Mouse (Mus musculus): Measurements from ENCODE around the gene Smo.
"Not testable (repeated sequence)": the region's sequence is repeated elsewhere in the genome, so short reads cannot be mapped to it uniquely, and the experiment has no call there.

Gene Smo

GRCm38 (mm10) chr6:29728035-29728434, 7.3 kb upstream of the Smo start:
- no peak for DNase-seq (ENCODE audit: low spot score)

DNA sequence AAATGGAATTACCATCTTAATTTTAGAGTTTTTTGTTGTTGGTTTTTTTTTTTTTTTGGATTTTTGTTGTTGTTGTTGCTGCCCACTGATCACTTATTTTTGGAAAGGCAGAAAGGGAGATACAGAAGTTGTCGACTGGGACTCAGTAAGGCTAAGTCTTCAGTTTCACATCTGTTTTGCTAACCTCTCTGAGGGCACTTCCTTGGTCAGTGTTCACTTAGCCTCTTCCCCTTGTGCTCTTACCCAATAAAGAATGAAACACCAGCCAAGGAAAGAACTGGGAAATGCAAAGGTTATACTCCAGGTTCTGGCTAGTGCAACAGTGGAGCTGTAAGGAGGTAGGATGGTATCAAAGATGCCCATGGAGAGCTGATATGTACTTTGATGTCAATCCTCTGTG, 5.8 kb upstream of the Smo start:
- DNase-seq (ENCODE audit: low spot score), result no peak

GRCm38 (mm10) chr6:29735689-29736451, 567 bp downstream of the Smo start:
- no peak for DNase-seq (ENCODE audit: low spot score)

- DNase-seq (ENCODE audit: low spot score), result no peak
Observed at GRCm38 (mm10) chr6:29736610-29737458, 1.5 kb downstream of the Smo start.

DNA sequence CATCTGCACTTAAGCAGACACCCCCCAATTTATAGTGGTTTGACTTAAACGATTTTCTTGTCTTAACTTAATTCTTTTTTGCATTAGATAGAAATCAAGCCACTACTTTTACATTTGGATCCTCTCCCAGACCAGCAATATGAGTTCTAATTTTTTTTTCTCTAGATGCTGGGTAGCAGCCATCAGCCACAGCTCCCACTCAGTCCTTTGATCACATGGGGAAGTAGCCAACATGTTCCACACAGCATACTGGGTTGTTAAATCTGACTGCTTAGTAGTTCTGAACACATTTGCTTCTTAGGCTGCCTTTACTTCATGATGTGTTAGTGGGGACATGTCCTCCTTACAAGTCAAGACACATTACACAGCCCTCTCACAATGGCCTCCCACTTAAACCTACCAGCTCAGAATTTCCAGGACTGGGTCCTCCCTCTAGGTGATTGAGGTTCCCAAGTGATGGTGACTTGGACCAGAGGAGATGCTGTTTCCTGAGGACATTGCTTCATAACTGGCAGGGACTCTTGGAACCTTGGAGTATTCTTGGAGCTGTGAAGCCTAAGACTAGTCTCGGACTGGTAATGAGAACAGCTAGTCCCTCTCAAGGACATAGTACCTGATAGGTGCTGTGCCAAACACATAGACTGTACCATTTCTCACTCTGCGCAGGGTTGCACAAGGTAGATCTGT, 16.3 kb downstream of the Smo start:
- peak; percentile 50 for DNase-seq (ENCODE audit: low spot score)

- DNase-seq (ENCODE audit: low spot score), result no peak
Observed at GRCm38 (mm10) chr6:29753336-29753735, 18.0 kb downstream of the Smo start.

DNA sequence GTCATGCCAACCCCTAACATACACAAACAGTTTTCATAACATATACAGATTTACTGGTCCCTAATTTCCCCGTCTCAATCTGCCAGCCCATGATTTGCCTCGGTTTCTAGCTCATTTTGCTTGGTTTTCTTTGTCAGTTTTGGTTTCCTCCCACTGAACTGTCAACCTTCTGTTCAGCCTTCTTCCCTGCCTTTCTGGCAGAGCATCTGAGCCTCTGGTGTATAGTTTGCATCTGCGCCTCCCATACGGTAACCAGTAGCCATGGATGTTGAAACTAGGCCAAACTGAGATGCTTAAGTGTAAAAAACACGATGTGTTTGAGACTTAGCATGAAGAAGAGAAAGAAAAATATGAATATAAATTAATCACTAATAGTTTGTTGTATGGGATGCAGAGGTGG, 20.7 kb downstream of the Smo start:
- DNase-seq (ENCODE audit: low spot score), result peak; percentile 64

DNA sequence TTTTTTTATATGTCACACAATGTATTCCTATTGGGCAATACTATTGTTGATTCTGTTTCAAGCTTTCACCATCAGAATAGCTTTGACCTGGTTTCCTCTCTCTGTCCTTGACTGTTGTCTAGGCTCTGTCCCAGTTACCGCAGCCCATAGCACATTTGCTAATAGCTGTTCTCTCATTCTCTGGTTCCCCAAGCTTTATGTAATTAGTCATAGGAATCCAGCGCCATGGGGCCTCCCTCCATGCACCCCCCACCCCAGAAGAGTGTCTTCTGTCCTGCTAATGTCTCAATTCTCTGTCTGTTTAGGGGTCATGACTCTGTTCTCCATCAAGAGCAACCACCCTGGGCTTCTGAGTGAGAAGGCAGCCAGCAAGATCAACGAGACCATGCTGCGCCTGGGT, 21.2 kb downstream of the Smo start:
- DNase-seq (ENCODE audit: low spot score), result no peak

GRCm38 (mm10) chr6:29758417-29758816, 23.1 kb downstream of the Smo start:
- peak; percentile 80 for DNase-seq (ENCODE audit: low spot score)

DNA sequence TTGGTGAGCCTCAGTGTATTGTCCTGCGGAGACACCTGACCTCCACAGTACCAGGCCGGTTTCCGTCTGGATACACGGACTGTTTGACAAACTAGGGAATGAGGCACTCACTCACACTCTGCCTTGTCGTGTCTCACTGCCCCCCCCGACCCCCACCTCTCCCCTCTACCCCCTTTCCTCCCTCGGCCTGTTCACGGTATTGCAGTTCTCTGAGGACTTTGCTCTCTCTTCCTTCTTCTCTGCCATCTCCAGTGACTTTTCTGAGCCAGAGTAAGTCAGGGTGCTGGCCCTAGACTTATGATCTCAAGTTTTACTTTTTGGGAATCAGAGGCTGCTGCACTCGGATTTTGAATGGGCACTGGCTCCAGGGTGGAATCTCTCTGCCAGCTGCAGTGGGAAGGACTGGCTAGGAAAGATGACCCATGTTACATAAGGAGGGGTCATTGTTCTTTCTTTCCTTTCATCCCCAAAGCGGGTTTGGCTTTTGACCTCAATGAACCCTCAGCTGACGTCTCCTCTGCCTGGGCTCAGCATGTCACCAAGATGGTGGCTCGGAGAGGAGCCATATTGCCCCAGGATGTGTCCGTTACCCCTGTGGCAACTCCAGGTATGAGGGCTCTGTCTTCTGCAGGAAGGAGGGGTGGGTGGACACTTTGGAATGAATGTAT, 23.8 kb downstream of the Smo start:
- DNase-seq (ENCODE audit: low spot score), result no peak

- DNase-seq (ENCODE audit: low spot score), result not testable (repeated sequence)
Observed at GRCm38 (mm10) chr6:29760397-29760796, 25.1 kb downstream of the Smo start.

DNA sequence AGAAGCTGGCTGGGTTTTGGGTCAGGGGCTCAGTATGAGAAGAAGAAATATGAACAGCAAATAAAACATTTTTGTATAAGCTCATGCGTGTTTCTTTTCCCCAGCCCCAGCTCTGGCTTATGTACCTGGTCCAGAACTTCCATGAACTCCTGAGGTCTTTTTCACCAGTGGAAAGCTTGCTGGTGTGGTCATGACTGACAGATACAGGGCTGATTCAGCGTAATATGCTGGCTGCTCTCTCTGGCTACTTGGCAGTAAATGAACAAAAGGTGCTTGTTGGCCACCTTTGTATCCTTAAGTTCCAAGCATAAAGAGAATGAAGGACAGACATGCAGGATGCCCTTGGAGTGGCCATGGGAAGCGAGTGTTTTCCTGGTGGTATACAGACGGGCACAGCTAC, 26.0 kb downstream of the Smo start:
- DNase-seq (ENCODE audit: low spot score), result no peak

- no peak for DNase-seq (ENCODE audit: low spot score)
Observed at GRCm38 (mm10) chr6:29762524-29762923, 27.2 kb downstream of the Smo start.

DNA sequence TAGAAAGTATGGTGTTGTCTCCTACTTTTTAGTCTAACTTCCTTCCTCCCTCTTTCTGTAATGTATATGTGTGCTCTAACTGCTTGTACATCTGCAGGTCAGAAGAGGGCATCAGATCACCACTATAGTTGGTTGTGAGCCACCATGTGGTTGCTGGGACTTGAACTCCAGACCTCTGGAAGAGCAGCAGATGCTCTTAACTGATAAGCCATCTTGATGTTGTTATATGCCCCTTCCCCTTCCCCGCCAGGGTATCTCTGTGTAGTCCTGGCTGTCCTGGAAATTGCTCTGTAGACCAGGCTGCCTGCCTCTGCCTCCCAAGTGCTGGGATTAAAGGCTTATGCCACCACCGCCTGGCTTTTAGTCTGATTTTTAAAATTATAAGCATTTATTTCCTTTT, 31.6 kb downstream of the Smo start:
- no peak for DNase-seq (ENCODE audit: low spot score)

DNA sequence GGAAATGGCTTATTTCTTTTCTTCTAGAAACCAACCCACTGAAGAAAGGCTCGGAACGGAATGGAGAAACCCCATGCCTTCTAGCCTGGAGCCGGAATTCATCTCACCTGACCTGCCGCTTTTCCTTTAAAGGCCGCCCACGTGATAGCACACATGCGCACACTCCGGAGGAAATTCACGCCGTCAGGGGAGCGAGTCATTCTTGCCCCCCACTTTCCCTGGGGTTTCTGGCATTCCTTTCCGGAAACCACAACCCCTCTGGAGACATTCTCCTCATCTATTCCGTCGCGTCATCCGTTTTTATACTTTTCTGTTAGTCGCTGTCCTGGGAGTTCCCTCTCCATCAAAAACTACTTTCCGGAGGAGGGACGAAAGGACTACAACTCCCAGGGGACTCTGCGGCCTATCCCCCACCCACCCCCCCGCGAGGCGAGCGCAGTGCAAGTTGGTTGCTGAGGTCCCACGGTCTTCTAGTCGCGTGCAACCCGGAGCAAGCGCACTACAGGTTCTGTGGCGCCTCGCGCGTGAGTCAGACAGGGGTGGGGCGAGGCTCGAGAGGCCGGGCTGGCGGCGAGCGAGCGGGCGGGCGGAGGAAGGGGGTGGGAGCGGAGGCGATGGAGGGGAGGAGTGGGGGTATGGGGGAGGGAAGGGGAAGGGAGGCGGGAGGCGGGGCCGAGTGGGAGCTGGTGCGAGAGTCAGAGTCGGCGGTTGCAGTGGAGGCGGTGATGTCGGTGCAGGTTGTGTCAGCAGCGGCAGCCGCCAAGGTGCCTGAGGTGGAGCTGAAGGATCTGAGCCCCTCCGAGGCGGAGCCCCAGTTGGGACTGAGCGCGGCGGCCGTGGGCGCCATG, 32.7 kb downstream of the Smo start, which contains the start of gene Ahcyl2:
Gene Ahcyl2, plus strand, starts transcription at position 199 of the 848 bp plus-strand sequence.
- peak; percentile 96 for DNase-seq (ENCODE audit: low spot score)

DNA sequence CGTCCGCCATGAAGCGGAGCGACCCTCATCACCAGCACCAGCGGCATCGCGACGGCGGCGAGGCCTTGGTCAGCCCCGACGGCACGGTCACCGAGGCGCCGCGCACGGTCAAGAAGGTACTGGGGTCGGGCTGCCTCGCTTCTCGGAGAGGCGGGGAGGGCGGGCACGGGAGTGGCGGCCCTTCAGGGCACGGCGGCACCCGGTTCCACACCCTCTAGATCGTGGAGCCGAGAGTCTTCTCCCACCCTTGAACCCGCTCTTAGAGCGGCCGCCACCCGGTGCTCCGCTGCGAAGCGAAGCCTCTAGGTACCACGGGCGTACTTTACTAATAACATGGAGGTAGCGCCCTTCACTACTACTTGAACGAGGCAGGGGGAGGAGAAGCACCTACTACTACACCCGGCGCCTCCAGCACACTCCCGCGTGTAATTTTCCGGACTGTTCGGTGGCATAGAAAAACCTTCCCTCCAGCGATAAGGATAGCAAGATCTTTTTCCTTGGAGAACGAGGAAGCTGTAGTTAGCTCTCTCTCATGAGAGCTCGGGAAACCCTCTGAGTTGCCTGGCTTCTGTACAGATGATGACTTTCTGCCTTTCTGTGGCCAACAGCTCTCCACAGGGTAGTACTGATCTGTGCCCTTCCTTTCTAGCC, 33.6 kb downstream of the Smo start:
- peak; percentile 35 for DNase-seq (ENCODE audit: low spot score)

GRCm38 (mm10) chr6:29770672-29771321, 35.5 kb downstream of the Smo start:
- no peak for DNase-seq (ENCODE audit: low spot score)

GRCm38 (mm10) chr6:29772236-29772635, 36.9 kb downstream of the Smo start:
- DNase-seq (ENCODE audit: low spot score), result peak; percentile 26

DNA sequence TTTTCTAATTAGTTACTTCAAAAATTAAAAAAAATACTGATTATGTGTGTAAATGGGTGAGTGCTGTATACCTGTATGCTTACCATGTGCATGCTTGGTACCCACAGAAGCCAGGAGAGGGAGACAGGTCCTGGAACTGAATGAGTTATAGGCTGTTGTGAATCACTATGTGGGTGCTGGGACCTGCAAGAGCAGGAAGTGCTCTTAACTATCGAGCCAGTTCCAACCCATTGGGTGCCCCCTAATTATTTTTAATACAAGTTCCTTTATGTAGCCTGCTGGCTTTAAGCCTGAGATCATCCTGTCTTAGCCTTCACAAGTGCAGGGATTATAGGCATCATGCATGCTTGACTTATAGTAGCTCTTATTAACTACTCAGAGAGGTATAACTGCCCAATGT, 38.9 kb downstream of the Smo start:
- no peak for DNase-seq (ENCODE audit: low spot score)

DNA sequence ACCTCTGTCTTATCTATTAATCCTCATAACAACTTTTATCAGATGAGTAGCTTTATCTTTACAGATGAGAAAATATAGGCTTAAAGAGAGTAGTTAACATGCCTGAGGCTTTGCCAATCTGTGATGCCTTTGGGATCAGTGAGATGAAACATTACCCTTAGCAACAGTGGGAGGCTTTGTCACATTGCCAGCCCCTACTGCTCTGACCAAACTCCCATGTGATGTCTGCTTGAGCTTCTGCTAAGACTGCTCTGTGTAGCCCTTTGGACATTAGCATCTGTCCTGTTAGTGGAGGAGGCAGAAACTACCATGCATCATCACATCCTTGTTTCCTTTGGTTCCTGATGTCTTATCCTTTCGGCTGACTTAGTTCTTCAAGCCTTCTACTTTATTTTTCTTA, 40.3 kb downstream of the Smo start:
- DNase-seq (ENCODE audit: low spot score), result peak; percentile 61

Data from layer of hippocampus, adult 11-12 months (tissue).